8 mouse cellular contexts compared by ENCODE assay signal in genomic region chr15:102406196-102406911, GRCm38 (mm10). TPM values are rescaled to one million over a fixed set of nuclear protein-coding genes. Genes with fewer than 3 reads are reported as not detected.
A peak's percentile ranks its signal among the peaks of the same experiment; 100 is the strongest.
DNase-seq lines count a peak whose midpoint lies in the region; ATAC-seq and TF ChIP-seq lines count a peak whose summit lies in the region.

No protein-coding gene starts in this region.

- DNase-seq in layer of hippocampus, adult 11-12 months (ENCODE audit: low spot score) = peak; percentile 69
- DNase-seq in layer of hippocampus, adult 9-10 months (ENCODE audit: low spot score) = no peak
- peak; percentile 52 for DNase-seq in embryo, embryonic 11.5 days (ENCODE audit: low read depth, low spot score)
- DNase-seq in kidney, adult 18-20 months = peak; percentile 87
- peak; percentile 78 for DNase-seq in limb, embryonic 14.5 days (ENCODE audit: low spot score)

- H3K4me3 ChIP-seq in limb, embryonic 14.5 days (replicated peaks; ENCODE audit: low read length) = peak overlapping the region; percentile 87
- H3K4me3 ChIP-seq in midbrain, embryonic 15.5 days = peak overlapping the region; percentile 93
- peak overlapping the region; percentile 67 for H3K4me3 ChIP-seq in stomach, embryonic 15.5 days (replicated peaks)

- H3K27me3 ChIP-seq in limb, embryonic 14.5 days (ENCODE audit: control insufficient read depth, insufficient read depth, low read length) = no peaks in the 10 kb centered on the region
- H3K27me3 ChIP-seq in midbrain, embryonic 15.5 days (replicated peaks) = no peaks in the 10 kb centered on the region
- no peaks in the 10 kb centered on the region for H3K27me3 ChIP-seq in stomach, embryonic 15.5 days (replicated peaks)

- 2% methylated on average over 25 of the region's 69 CpGs for WGBS in limb, embryonic 14.5 days
- WGBS in midbrain, embryonic 15.5 days = under 1% methylated on average over 34 of the region's 69 CpGs
- under 1% methylated on average over 42 of the region's 69 CpGs for WGBS in stomach, embryonic 15.5 days

- no peaks in the 10 kb centered on the region for H3K9me3 ChIP-seq in limb, embryonic 14.5 days (ENCODE audit: control insufficient read depth, low read length)
- no peaks in the 10 kb centered on the region for H3K9me3 ChIP-seq in midbrain, embryonic 15.5 days
- no peaks in the 10 kb centered on the region for H3K9me3 ChIP-seq in stomach, embryonic 15.5 days

- H3K9ac ChIP-seq in limb, embryonic 14.5 days (ENCODE audit: low read depth, low read length, severe bottlenecking) = peak overlapping the region; percentile 97
- H3K9ac ChIP-seq in midbrain, embryonic 15.5 days = peak overlapping the region; percentile 82
- H3K9ac ChIP-seq in stomach, embryonic 15.5 days = peak overlapping the region; percentile 46

- H3K36me3 ChIP-seq in limb, embryonic 14.5 days (ENCODE audit: control insufficient read depth, insufficient read depth, low read length) = peaks cover 35% of the 10 kb centered on the region
- H3K36me3 ChIP-seq in midbrain, embryonic 15.5 days (replicated peaks) = peaks cover 27% of the 10 kb centered on the region
- peaks cover 30% of the 10 kb centered on the region for H3K36me3 ChIP-seq in stomach, embryonic 15.5 days

- TF ChIP-seq POLR2A in limb, embryonic 14.5 days (IDR thresholded peaks at IDR 0.05; ENCODE audit: borderline replicate concordance, extremely low read depth, insufficient read depth, insufficient read length) = no peak

- peak overlapping the region; percentile 41 for H3K4me2 ChIP-seq in limb, embryonic 14.5 days (replicated peaks; ENCODE audit: low read depth, low read length, severe bottlenecking)
- H3K4me2 ChIP-seq in midbrain, embryonic 15.5 days = peak overlapping the region; percentile 57
- H3K4me2 ChIP-seq in stomach, embryonic 15.5 days = peak overlapping the region; percentile 47

- peaks cover 11% of the 10 kb centered on the region for H3K4me1 ChIP-seq in limb, embryonic 14.5 days (ENCODE audit: control insufficient read depth, insufficient read depth, low read length)
- peaks cover 46% of the 10 kb centered on the region for H3K4me1 ChIP-seq in midbrain, embryonic 15.5 days
- peaks cover 15% of the 10 kb centered on the region; the same call in 1 of the 2 replicates for H3K4me1 ChIP-seq in stomach, embryonic 15.5 days

- peak; percentile 17 for ATAC-seq in granulocyte monocyte progenitor cell, adult 5-6 weeks (replicated peaks; ENCODE audit: poor library complexity, severe bottlenecking)
- 0 out of 2 replicates have a peak, but pooled peaks have one; percentile 1 for ATAC-seq in limb, embryonic 14.5 days (ENCODE audit: low FRiP score, low read depth)
- ATAC-seq in midbrain, embryonic 15.5 days (replicated peaks) = no peak
- ATAC-seq in stomach, embryonic 15.5 days (ENCODE audit: insufficient read depth, low FRiP score, low read depth) = peak; percentile 32

- H3K27ac ChIP-seq in limb, embryonic 14.5 days (replicated peaks; ENCODE audit: low read depth, low read length) = peak overlapping the region; percentile 98
- H3K27ac ChIP-seq in midbrain, embryonic 15.5 days = peak overlapping the region; percentile 90
- H3K27ac ChIP-seq in stomach, embryonic 15.5 days = peak overlapping the region; percentile 98

RNA-seq across cellular contexts. Expression of gene Sp1, which starts 0.4 kb away (rescaled TPM):
- total RNA-seq in granulocyte monocyte progenitor cell, adult 5-6 weeks (2014; fragmentation: Nextera tagmentation) = 59.6 and 71.6 TPM in 2 replicates
- total RNA-seq in granulocyte monocyte progenitor cell, adult 5-6 weeks (2017) = 52.0 and 56.1 TPM in 2 replicates
- 35.7 and 41.1 TPM in 2 replicates for polyA plus RNA-seq in limb, embryonic 14.5 days (2012; rRNA removed)
- polyA plus RNA-seq in limb, embryonic 14.5 days (2014; fragmentation: Nextera tagmentation; extraction: Ambion mirVana) = 17.2 and 17.7 TPM in 2 replicates
- polyA plus RNA-seq in midbrain, embryonic 15.5 days (2015; fragmentation: Nextera tagmentation; extraction: Ambion mirVana) = 3.4 and 4.1 TPM in 2 replicates
- 9.6 and 9.7 TPM in 2 replicates for polyA plus RNA-seq in stomach, embryonic 15.5 days (2015; fragmentation: Nextera tagmentation; extraction: Ambion mirVana)

RNA-seq across cellular contexts. Expression of gene Amhr2, which starts 38.8 kb away (rescaled TPM):
- not detected in 2 replicates for total RNA-seq in granulocyte monocyte progenitor cell, adult 5-6 weeks (2014; fragmentation: Nextera tagmentation)
- not detected in 2 replicates for total RNA-seq in granulocyte monocyte progenitor cell, adult 5-6 weeks (2017)
- polyA plus RNA-seq in limb, embryonic 14.5 days (2012; rRNA removed) = 0.53 and 0.67 TPM in 2 replicates
- polyA plus RNA-seq in limb, embryonic 14.5 days (2014; fragmentation: Nextera tagmentation; extraction: Ambion mirVana) = 0.25 and 1.1 TPM in 2 replicates
- polyA plus RNA-seq in midbrain, embryonic 15.5 days (2015; fragmentation: Nextera tagmentation; extraction: Ambion mirVana) = 0.30 and 0.34 TPM in 2 replicates
- polyA plus RNA-seq in stomach, embryonic 15.5 days (2015; fragmentation: Nextera tagmentation; extraction: Ambion mirVana) = 0.90 and 1.3 TPM in 2 replicates

RNA-seq across cellular contexts. Expression of gene Sp7, which starts 39.4 kb away (rescaled TPM):
- not detected in 2 replicates for total RNA-seq in granulocyte monocyte progenitor cell, adult 5-6 weeks (2014; fragmentation: Nextera tagmentation)
- total RNA-seq in granulocyte monocyte progenitor cell, adult 5-6 weeks (2017) = not detected in 2 replicates
- polyA plus RNA-seq in limb, embryonic 14.5 days (2012; rRNA removed) = 22.5 and 32.5 TPM in 2 replicates
- 7.9 and 11.7 TPM in 2 replicates for polyA plus RNA-seq in limb, embryonic 14.5 days (2014; fragmentation: Nextera tagmentation; extraction: Ambion mirVana)
- 0.09 and 0.26 TPM in 2 replicates for polyA plus RNA-seq in midbrain, embryonic 15.5 days (2015; fragmentation: Nextera tagmentation; extraction: Ambion mirVana)
- 1.0 and 1.1 TPM in 2 replicates for polyA plus RNA-seq in stomach, embryonic 15.5 days (2015; fragmentation: Nextera tagmentation; extraction: Ambion mirVana)

RNA-seq across cellular contexts. Expression of gene Prr13, which starts 52.5 kb away (rescaled TPM):
- total RNA-seq in granulocyte monocyte progenitor cell, adult 5-6 weeks (2014; fragmentation: Nextera tagmentation) = 75.2 and 97.2 TPM in 2 replicates
- 35.4 and 53.4 TPM in 2 replicates for total RNA-seq in granulocyte monocyte progenitor cell, adult 5-6 weeks (2017)
- 67.8 and 74.6 TPM in 2 replicates for polyA plus RNA-seq in limb, embryonic 14.5 days (2012; rRNA removed)
- polyA plus RNA-seq in limb, embryonic 14.5 days (2014; fragmentation: Nextera tagmentation; extraction: Ambion mirVana) = 76.6 and 81.6 TPM in 2 replicates
- 103 and 107 TPM in 2 replicates for polyA plus RNA-seq in midbrain, embryonic 15.5 days (2015; fragmentation: Nextera tagmentation; extraction: Ambion mirVana)
- polyA plus RNA-seq in stomach, embryonic 15.5 days (2015; fragmentation: Nextera tagmentation; extraction: Ambion mirVana) = 119 and 120 TPM in 2 replicates

RNA-seq across cellular contexts. Expression of gene Aaas, which starts 55.8 kb away (rescaled TPM):
- 120 and 123 TPM in 2 replicates for total RNA-seq in granulocyte monocyte progenitor cell, adult 5-6 weeks (2014; fragmentation: Nextera tagmentation)
- 147 and 153 TPM in 2 replicates for total RNA-seq in granulocyte monocyte progenitor cell, adult 5-6 weeks (2017)
- polyA plus RNA-seq in limb, embryonic 14.5 days (2012; rRNA removed) = 65.5 and 86.5 TPM in 2 replicates
- polyA plus RNA-seq in limb, embryonic 14.5 days (2014; fragmentation: Nextera tagmentation; extraction: Ambion mirVana) = 54.4 and 59.6 TPM in 2 replicates
- 37.4 and 37.9 TPM in 2 replicates for polyA plus RNA-seq in midbrain, embryonic 15.5 days (2015; fragmentation: Nextera tagmentation; extraction: Ambion mirVana)
- polyA plus RNA-seq in stomach, embryonic 15.5 days (2015; fragmentation: Nextera tagmentation; extraction: Ambion mirVana) = 55.9 and 67.0 TPM in 2 replicates

Comparison
In these comparisons a context has a peak if more than half of its experiments do, and no peak if none do; other contexts are left out.
1. H3K9ac ChIP-seq: peak in every context shown above with its lines; median percentile 97 in limb, embryonic 14.5 days; 82 in midbrain, embryonic 15.5 days; 46 in stomach, embryonic 15.5 days.